Mouse (Mus musculus) heart, postnatal 0 days (tissue): ENCODE data around the gene Atp13a1. TPM values are rescaled to one million over a fixed set of nuclear protein-coding genes. Genes with fewer than 3 reads are reported as not detected.

Experiments used
- ATAC-seq: fragments of 200-750 bp; cut with Nextera tagmentation; 2 replicates; pipeline ENCODE4 v1.8.0; 2017; ENCODE audit warnings: low read depth, moderate number of reproducible peaks, moderate library complexity; ENCODE audit not compliant: insufficient read depth
- DNase-seq: peaks from one replicate; pipeline ENCODE4 v3.0.0-alpha.2; 2016; ENCODE audit warnings: low spot score
- H3K27ac ChIP-seq: fragments of 300-500 bp; sonication (generic); 2 replicates; pipeline ENCODE4 v1.5.1; 2014; ENCODE audit warnings: low read depth, mild to moderate bottlenecking
- H3K27me3 ChIP-seq: fragments of 300-500 bp; sonication (generic); 2 replicates; pipeline ENCODE4 v1.6.1; 2014; ENCODE audit warnings: low read length, mixed read lengths; ENCODE audit not compliant: control insufficient read depth, insufficient read depth
- H3K36me3 ChIP-seq: fragments of 300-500 bp; sonication (generic); replicated peaks from 2 replicates; pipeline ENCODE4 v1.6.1; 2014; ENCODE audit warnings: low read length, mixed read lengths; ENCODE audit not compliant: control insufficient read depth, insufficient read depth
- H3K4me1 ChIP-seq: fragments of 300-500 bp; sonication (generic); 2 replicates; pipeline ENCODE4 v1.6.1; 2014; ENCODE audit warnings: antibody characterized with exemption; ENCODE audit not compliant: control insufficient read depth, insufficient read depth
- H3K4me2 ChIP-seq: fragments of 300-500 bp; sonication (generic); 2 replicates; pipeline ENCODE4 v1.6.1; 2014; ENCODE audit warnings: low read depth, mild to moderate bottlenecking, low read length, moderate library complexity
- H3K4me3 ChIP-seq: fragments of 300-500 bp; sonication (generic); 2 replicates; pipeline ENCODE4 v1.5.1; 2014; ENCODE audit warnings: low read depth, low read length
- H3K9ac ChIP-seq: fragments of 300-500 bp; sonication (generic); replicated peaks from 2 replicates; pipeline ENCODE4 v1.6.1; 2014; ENCODE audit warnings: low read depth, low read length, mixed read lengths
- H3K9me3 ChIP-seq: fragments of 300-500 bp; sonication (generic); replicated peaks from 2 replicates; pipeline ENCODE4 v1.6.1; 2016; ENCODE audit warnings: low read length; ENCODE audit not compliant: control insufficient read depth
- CTCF ChIP-seq: IDR thresholded peaks from 2 replicates; pipeline ENCODE4 v1.5.1; 2016; ENCODE audit warnings: antibody characterized with exemption, control low read depth, low read depth
- EP300 ChIP-seq: IDR thresholded peaks from 2 replicates; pipeline ENCODE4 v1.6.1; 2016; ENCODE audit warnings: antibody characterized with exemption, low read depth
- WGBS: fragments of 180-500 bp; shearing (Covaris S2); extraction: QIAGEN DNeasy Blood & Tissue Kit; methylation state at CpG from one replicate; pipeline ENCODE4 v1.1.7; 2014; 5-methylcytosine and 5-hydroxymethylcytosine counted together
- polyA plus RNA-seq: library from polyadenylated mRNA; unstranded; fragments of >200 nt; fragmentation: Nextera tagmentation; extraction: Ambion mirVana; gene quantifications from 2 replicates; pipeline ENCODE4 v1.2.1, GENCODE M21; 2015
- total RNA-seq: library from RNA; depleted of rRNA; stranded (reverse); fragments of >200 nt; gene quantifications from 2 replicates; pipeline ENCODE4 v1.2.3, GENCODE M21; 2014; ENCODE audit warnings: low replicate concordance

Atp13a1 gene
- total and polyA plus RNA-seq, 2 experiments from 2014 or later: 13.5 to 44.0 TPM

DNA sequence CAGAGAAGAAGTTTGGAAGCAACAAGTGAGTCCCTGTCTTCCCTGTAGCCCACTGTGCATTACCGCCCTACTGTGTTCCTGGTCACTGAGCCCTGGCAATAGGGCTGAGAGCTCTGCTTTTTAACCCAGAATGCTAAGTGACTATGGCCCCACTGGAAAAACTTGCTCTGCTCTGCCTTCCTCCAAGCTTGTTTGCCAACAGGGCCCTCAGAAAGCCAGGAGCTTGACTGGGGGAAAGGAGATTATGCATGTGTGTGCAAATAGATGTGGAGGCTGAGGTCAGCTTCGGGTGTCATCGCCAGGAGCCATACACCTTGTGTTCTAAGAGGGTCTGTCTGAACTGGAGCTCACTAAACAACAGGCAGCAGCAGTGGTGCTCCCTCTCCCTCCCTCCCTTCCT is 3.1 kb downstream of the Atp13a1 start:
- ATAC-seq: no peak
- H3K9ac ChIP-seq: no peak overlapping the region
- no peak overlapping the region for H3K4me3 ChIP-seq
- TF ChIP-seq EP300: no peak
- TF ChIP-seq CTCF: no peak
- no peak for DNase-seq
- H3K27me3 ChIP-seq: no peaks in the 10 kb centered on the region
- peaks cover 18% of the 10 kb centered on the region for H3K4me1 ChIP-seq
- H3K27ac ChIP-seq: no peak overlapping the region
- no peak overlapping the region for H3K4me2 ChIP-seq
- WGBS: 87% methylated on average over 3 of the region's 3 CpGs
- H3K9me3 ChIP-seq: no peaks in the 10 kb centered on the region
- peaks cover 57% of the 10 kb centered on the region for H3K36me3 ChIP-seq

DNA sequence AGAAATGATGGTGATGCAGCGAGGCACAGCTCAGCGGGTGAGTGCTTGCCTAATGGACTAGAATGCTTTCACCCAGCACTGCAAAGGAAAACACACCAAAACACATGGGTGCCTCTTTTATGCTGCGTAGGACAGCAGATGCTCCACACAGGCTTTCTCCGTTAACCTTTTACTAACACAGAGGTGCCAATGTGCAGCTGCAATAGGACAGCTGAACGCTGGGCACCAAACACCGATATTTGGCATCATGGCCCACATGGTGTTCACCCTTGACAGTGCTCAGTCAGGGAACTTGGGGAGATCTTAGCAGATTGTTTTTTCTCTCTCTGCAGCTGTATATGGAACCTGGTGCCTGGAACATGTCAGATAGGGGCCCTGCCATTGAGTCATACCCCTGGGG is 3.9 kb downstream of the Atp13a1 start:
- H3K36me3 ChIP-seq: peaks cover 65% of the 10 kb centered on the region
- H3K4me2 ChIP-seq: no peak overlapping the region
- ATAC-seq: no peak
- H3K9ac ChIP-seq: no peak overlapping the region
- peaks cover 16% of the 10 kb centered on the region for H3K4me1 ChIP-seq
- no peaks in the 10 kb centered on the region for H3K9me3 ChIP-seq
- WGBS: 94% methylated on average over 6 of the region's 6 CpGs
- no peak for TF ChIP-seq EP300
- TF ChIP-seq CTCF: no peak
- no peak overlapping the region for H3K27ac ChIP-seq
- no peaks in the 10 kb centered on the region for H3K27me3 ChIP-seq
- H3K4me3 ChIP-seq: no peak overlapping the region
- no peak for DNase-seq

DNA sequence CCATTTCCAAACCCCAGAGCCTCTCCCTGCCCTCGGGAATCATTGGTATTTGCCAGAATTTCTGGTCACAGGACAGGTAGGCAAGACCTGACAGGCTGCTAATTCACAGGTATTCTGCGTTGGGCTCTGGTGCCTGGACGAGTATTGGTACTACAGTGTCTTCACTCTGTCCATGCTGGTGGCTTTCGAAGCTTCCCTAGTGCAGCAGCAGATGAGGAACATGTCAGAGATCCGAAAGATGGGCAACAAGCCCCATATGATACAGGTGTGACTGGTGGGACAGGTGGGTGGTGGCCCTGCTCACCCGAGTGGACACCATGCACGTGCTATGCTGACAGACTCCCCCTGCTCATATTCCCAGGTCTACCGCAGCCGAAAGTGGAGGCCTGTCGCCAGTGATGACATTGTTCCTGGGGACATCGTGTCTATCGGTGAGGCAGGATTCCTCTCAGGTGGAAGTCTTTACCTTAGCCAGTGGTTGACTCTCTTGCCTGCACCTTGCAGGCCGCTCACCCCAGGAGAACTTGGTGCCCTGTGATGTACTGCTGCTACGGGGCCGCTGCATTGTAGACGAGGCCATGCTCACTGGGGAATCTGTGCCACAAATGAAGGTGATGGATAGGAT is 5.9 kb downstream of the Atp13a1 start:
- DNase-seq: no peak
- TF ChIP-seq CTCF: no peak
- TF ChIP-seq EP300: no peak
- peaks cover 9% of the 10 kb centered on the region for H3K4me1 ChIP-seq

DNA sequence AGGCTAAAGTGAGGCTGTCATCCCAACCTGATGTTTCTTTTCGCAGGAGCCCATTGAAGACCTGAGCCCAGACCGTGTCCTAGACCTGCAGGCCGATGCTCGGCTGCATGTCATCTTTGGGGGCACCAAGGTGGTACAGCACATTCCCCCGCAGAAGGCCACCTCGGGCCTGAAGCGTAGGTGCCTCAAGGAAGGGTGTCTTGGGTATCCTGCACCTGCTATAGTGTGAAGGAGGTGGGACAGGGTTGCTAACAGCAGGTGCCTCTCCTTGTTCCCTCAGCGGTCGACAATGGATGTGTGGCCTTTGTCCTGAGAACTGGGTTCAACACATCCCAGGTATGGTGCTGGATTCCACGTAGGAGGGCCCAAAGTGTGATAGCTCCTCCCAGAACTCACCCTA is 6.7 kb downstream of the Atp13a1 start:
- 94% methylated on average over 10 of the region's 10 CpGs for WGBS
- TF ChIP-seq CTCF (no peak), EP300 (no peak)
- no peak for DNase-seq
- peaks cover 1% of the 10 kb centered on the region; the same call in 1 of the 2 replicates for H3K4me1 ChIP-seq
- H3K9ac ChIP-seq: no peak overlapping the region
- no peak overlapping the region for H3K27ac ChIP-seq
- peaks cover 93% of the 10 kb centered on the region for H3K36me3 ChIP-seq
- ATAC-seq: no peak
- H3K9me3 ChIP-seq: no peaks in the 10 kb centered on the region
- H3K4me3 ChIP-seq: no peak overlapping the region
- no peaks in the 10 kb centered on the region for H3K27me3 ChIP-seq
- no peak overlapping the region for H3K4me2 ChIP-seq

More for the DNA sequence above, 5.9 kb downstream of the Atp13a1 start:
- no peak overlapping the region for H3K27ac ChIP-seq
- H3K36me3 ChIP-seq: peaks cover 84% of the 10 kb centered on the region
- WGBS: 95% methylated on average over 16 of the region's 16 CpGs
- H3K27me3 ChIP-seq: no peaks in the 10 kb centered on the region
- H3K4me3 ChIP-seq: no peak overlapping the region
- no peaks in the 10 kb centered on the region for H3K9me3 ChIP-seq
- H3K4me2 ChIP-seq: no peak overlapping the region
- no peak overlapping the region for H3K9ac ChIP-seq
- no peak for ATAC-seq

DNA sequence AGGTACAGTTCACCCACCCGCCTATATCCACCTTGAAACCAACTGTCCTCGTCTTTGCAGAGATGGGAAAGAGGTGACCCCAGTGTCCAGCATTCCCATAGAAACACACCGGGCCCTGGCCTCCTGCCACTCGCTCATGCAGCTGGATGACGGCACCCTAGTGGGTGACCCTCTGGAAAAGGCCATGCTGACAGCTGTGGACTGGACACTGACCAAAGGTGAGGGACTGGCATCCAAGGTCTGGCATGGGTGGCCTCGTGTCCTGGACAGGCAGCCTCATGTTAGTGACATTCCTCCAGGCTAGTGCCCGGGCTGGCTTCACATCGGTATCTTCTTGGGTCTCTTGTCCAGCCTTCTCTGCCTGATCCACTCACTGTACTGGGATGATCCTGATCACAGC is 8.3 kb downstream of the Atp13a1 start:
- Histone ChIP-seq H3K9ac (no peak overlapping the region), H3K4me2 (no peak overlapping the region), H3K27ac (no peak overlapping the region), H3K36me3 (peaks cover 100% of the 10 kb centered on the region), H3K9me3 (no peaks in the 10 kb centered on the region), H3K4me1 (no peaks in the 10 kb centered on the region), H3K27me3 (no peaks in the 10 kb centered on the region), H3K4me3 (no peak overlapping the region)
- ATAC-seq: no peak
- 95% methylated on average over 8 of the region's 8 CpGs for WGBS
- TF ChIP-seq EP300 (no peak), CTCF (no peak)
- DNase-seq: no peak

DNA sequence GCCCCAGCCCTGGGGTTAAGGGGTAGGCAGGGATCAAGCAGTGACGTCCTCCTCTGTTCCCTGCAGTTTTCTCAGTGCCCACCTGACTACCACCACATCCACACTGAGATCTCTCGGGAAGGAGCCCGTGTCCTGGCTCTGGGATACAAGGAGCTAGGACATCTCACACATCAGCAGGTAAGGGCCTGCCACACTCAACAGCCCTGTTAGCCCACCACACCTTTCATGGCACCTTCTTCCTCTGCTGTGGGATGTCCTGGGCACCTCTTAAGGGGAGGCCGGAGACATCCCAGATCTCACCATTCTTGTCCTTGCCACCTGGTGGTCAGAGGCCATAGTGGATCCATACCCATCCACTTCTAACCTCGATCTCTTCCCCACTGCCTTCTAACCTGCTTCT is 9.0 kb downstream of the Atp13a1 start:
- ATAC-seq (no peak), DNase-seq (no peak)
- TF ChIP-seq EP300: no peak
- no peak for TF ChIP-seq CTCF
- Histone ChIP-seq H3K27me3 (no peaks in the 10 kb centered on the region), H3K9me3 (no peaks in the 10 kb centered on the region), H3K27ac (no peak overlapping the region), H3K9ac (no peak overlapping the region), H3K4me1 (no peaks in the 10 kb centered on the region), H3K4me3 (no peak overlapping the region), H3K36me3 (peaks cover 99% of the 10 kb centered on the region), H3K4me2 (no peak overlapping the region)
- 92% methylated on average over 5 of the region's 5 CpGs for WGBS
